Mouse (Mus musculus): ENCODE measurements around the gene Slain1. TPM values are rescaled to one million over a fixed set of nuclear protein-coding genes. Genes with fewer than 3 reads are reported as not detected.
"Not testable (repeated sequence)": the region's sequence is repeated elsewhere in the genome, so short reads cannot be mapped to it uniquely, and the experiment has no call there.

The Slain1 gene
- polyA plus RNA-seq, 1 experiment: 5.0 TPM

DNA sequence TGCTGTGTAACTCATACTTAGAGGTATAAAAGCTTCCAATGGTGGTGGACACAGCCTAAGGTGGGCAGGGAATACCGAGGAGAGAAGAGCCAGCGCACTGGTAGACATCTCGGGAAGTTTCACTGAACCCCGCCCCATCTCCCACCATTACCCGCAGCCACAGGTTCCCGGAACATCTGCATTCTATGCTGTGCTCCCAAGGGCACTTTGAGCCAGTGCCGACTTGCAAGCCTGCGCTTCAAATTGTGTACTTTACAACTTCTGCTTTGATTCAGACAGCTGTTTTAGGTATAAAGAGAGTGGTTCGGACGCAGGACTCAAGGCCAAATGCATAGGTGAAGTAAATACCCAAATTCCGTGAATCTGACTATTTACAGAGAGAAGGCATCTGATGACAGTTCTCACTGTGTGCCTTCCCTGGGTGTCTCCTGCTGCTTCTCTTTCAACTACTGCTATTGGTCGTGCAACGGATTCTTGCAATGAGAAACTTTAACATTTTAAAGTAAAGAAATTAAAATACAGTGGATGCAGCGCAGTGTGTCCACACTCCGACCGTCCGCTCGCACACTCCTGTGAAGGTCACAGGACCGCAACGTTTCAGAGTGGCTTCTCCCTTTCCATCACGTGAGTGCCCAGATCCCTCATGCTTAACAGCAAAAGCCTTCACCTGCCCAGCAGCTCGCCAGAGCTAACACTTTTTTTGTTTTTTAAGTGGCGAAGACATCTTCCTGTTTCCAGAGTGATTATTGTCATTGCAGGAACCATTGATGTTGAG lies 79.1 kb downstream of the Slain1 start:
- Histone ChIP-seq H3K4me1 (ENCODE audit: control insufficient read depth, insufficient read depth, low read length) (no peaks in the 10 kb centered on the region), H3K4me3 (replicated peaks; ENCODE audit: extremely low read depth, low read depth, low read length) (no peak overlapping the region)
- no peak for TF ChIP-seq CTCF (IDR thresholded peaks at IDR 0.05; ENCODE audit: insufficient read depth, low read length)
- no peak for TF ChIP-seq POLR2A (IDR thresholded peaks at IDR 0.05; ENCODE audit: borderline replicate concordance, extremely low read depth, low read depth, low read length)
- no peak for DNase-seq
- 78% methylated on average over 23 of the region's 23 CpGs for WGBS

DNA sequence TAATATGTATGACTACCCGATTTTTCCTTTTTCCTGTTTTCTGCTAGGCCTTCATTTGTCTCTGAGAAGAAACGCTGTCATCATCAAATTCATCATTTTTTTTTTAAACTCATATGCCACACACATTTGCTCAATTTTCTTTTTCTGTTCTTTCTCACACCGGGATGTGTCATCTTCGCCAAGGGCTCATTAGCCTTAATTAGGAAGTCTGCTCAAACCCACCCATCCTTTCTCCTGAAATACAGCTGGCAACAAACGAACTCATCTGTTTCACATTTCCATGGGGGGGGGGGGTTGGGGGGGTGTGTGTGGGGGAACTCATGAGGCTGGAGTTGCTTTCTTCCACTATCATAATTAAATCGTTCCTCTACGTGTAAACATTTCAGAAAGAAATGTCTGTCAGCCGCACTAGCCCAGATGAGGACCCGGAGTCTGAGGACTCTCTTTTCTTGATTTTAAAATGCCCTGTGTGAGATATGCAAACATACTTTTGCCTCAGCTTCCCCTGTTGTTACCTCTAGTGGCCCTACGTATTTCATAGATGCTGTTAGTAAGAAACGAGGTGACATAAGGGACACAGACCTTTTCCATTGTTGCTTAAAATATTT lies 79.8 kb downstream of the Slain1 start:
- 45% methylated on average over 11 of the region's 11 CpGs for WGBS
- no peak for TF ChIP-seq CTCF (IDR thresholded peaks at IDR 0.05; ENCODE audit: insufficient read depth, low read length)
- no peak for TF ChIP-seq POLR2A (IDR thresholded peaks at IDR 0.05; ENCODE audit: borderline replicate concordance, extremely low read depth, low read depth, low read length)
- H3K4me3 ChIP-seq (replicated peaks; ENCODE audit: extremely low read depth, low read depth, low read length): no peak overlapping the region

DNA sequence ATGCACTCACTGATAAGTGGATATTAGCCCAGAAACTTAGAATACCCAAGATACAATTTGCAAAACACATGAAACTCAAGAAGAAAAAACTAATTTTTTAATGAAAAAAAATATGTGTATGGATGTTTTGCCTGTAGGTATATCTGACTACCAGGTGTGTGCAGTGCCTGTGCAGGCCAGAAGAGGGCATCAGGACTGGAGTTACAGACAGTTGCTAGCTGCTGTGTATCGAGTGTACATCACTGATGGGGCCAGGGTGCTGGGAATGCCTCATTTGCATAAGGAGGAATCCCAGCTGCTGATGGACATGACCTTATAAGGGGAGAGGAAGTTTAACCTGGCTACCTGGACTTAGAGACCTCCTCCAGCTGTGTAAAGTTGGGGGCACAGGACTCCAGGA lies 82.6 kb downstream of the Slain1 start:
- Histone ChIP-seq H3K4me1 (ENCODE audit: control insufficient read depth, insufficient read depth, low read length) (no peaks in the 10 kb centered on the region), H3K4me3 (replicated peaks; ENCODE audit: extremely low read depth, low read depth, low read length) (no peak overlapping the region)
- 79% methylated on average over 1 of the region's 1 CpGs for WGBS
- TF ChIP-seq POLR2A (IDR thresholded peaks at IDR 0.05; ENCODE audit: borderline replicate concordance, extremely low read depth, low read depth, low read length): no peak
- TF ChIP-seq CTCF (IDR thresholded peaks at IDR 0.05; ENCODE audit: insufficient read depth, low read length): 0 out of 2 replicates have a peak, but pooled peaks have one; percentile 12
- no peak for DNase-seq

More for the DNA sequence above, 79.8 kb downstream of the Slain1 start:
- no peaks in the 10 kb centered on the region for H3K4me1 ChIP-seq (ENCODE audit: control insufficient read depth, insufficient read depth, low read length)
- DNase-seq: no peak

DNA sequence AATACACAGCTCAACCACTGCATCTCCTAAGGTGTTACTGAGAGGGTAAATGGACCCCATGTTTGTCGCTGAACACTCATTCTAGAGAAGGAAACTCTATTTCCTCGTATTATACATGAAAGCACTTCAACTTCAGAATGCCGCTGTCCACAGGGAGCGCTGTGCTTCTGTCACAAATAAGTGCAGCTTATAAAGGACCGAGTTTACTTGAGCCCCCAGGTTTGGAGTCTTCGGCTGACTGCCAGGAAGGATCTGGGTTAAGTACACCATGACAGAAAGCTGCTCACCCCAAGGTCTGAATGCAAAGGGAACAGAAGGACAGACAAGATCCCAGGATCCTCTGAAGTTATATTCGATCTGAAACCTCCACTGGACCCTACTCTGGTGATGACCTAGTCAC lies 91.2 kb downstream of the Slain1 start:
- Histone ChIP-seq H3K4me1 (ENCODE audit: control insufficient read depth, insufficient read depth, low read length) (no peaks in the 10 kb centered on the region), H3K4me3 (replicated peaks; ENCODE audit: extremely low read depth, low read depth, low read length) (no peak overlapping the region)
- no peak for TF ChIP-seq CTCF (IDR thresholded peaks at IDR 0.05; ENCODE audit: insufficient read depth, low read length)
- TF ChIP-seq POLR2A (IDR thresholded peaks at IDR 0.05; ENCODE audit: borderline replicate concordance, extremely low read depth, low read depth, low read length): no peak
- DNase-seq: no peak
- 75% methylated on average over 7 of the region's 7 CpGs for whole genome bisulfite sequencing

DNA sequence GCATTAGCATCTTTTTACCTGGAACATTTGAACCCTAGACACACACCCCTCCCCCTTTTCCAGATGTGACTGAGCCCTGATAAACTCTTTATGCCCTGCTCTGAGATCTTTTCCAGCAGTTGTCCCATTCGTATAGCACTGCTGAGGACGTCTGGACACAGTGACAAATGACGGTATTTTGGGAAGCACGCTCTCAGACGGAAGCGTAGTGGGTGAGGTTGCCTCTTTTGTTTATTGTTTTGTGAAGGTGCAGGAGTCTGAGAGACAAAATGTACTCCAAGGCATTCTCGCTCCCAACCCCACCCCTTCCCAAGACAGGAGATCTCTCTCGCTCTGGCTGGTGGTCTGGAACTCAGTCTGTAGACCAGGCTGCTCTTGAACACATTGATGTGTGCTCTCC lies 92.1 kb downstream of the Slain1 start:
- TF ChIP-seq POLR2A (IDR thresholded peaks at IDR 0.05; ENCODE audit: borderline replicate concordance, extremely low read depth, low read depth, low read length) (no peak), CTCF (IDR thresholded peaks at IDR 0.05; ENCODE audit: insufficient read depth, low read length) (no peak)
- no peak overlapping the region for H3K4me3 ChIP-seq (replicated peaks; ENCODE audit: extremely low read depth, low read depth, low read length)
- DNase-seq: no peak
- H3K4me1 ChIP-seq (ENCODE audit: control insufficient read depth, insufficient read depth, low read length): no peaks in the 10 kb centered on the region
- 52% methylated on average over 8 of the region's 8 CpGs for WGBS

DNA sequence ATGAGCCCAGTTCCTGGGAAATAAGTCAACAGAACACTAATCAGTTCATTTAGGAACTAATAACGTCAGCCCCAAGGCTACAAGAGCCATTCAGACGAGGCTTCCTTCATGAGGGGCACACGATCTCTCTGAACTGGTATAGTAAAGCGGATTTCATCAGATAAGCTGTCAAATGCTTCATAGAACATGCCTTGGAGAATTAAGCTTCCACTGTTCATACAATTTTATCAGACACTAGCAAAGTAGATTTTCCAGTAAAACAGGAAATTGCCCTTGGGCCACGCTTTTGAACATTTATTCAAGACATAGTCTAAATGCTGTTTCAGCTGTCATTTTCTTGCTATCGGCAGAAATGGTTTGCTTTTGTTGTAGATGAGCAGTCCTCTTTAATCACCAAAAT lies 97.3 kb downstream of the Slain1 start:
- no peaks in the 10 kb centered on the region for H3K4me1 ChIP-seq (ENCODE audit: control insufficient read depth, insufficient read depth, low read length)
- WGBS: 46% methylated on average over 6 of the region's 6 CpGs
- no peak overlapping the region for H3K4me3 ChIP-seq (replicated peaks; ENCODE audit: extremely low read depth, low read depth, low read length)
- DNase-seq: no peak
- TF ChIP-seq POLR2A (IDR thresholded peaks at IDR 0.05; ENCODE audit: borderline replicate concordance, extremely low read depth, low read depth, low read length) (no peak), CTCF (IDR thresholded peaks at IDR 0.05; ENCODE audit: insufficient read depth, low read length) (no peak)

DNA sequence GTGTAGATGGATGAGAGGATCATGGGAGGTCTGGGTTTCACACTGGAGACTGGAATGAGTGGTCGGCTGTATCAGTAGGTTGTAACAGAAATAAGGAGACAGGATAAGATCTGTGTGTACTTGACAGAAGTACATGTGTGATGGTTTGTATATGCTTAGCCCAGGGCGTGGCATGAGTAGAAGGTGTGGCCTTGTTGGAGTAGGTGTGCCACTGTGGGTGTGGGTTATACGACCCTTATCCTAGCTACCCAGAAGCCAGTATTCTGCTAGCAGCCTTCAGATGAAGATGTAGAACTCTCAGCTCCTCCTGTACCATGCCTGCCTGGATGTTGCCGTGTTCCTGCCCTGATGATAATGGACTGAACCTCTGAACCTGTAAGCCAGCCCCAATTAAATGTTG lies 100.6 kb downstream of the Slain1 start:
- H3K4me3 ChIP-seq (replicated peaks; ENCODE audit: extremely low read depth, low read depth, low read length); DNase-seq; H3K4me1 ChIP-seq (ENCODE audit: control insufficient read depth, insufficient read depth, low read length): not testable (repeated sequence)
- 77% methylated on average over 4 of the region's 4 CpGs for WGBS

DNA sequence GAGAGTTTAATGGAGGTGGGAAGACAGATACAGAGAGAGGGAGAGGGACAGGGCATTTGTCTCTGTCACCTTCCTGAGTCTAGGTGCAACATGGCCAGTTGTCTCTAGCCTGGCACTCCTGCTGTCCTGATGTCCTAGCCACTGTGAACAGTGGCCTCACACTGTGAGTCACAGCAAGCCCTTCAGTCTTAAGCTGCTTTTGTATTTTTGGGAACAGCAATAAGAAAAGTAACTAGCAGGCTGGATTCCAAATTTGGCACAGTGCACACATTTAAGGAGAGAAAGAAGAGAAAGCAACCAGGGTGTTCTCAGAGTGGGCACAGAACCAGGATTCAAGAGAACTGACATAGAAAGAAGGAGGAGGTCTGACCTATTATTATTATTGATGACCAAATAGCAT lies 101.4 kb downstream of the Slain1 start:
- DNase-seq: no peak
- H3K4me3 ChIP-seq (replicated peaks; ENCODE audit: extremely low read depth, low read depth, low read length): no peak overlapping the region
- H3K4me1 ChIP-seq (ENCODE audit: control insufficient read depth, insufficient read depth, low read length): no peaks in the 10 kb centered on the region
- TF ChIP-seq CTCF (IDR thresholded peaks at IDR 0.05; ENCODE audit: insufficient read depth, low read length) (no peak), POLR2A (IDR thresholded peaks at IDR 0.05; ENCODE audit: borderline replicate concordance, extremely low read depth, low read depth, low read length) (no peak)

DNA sequence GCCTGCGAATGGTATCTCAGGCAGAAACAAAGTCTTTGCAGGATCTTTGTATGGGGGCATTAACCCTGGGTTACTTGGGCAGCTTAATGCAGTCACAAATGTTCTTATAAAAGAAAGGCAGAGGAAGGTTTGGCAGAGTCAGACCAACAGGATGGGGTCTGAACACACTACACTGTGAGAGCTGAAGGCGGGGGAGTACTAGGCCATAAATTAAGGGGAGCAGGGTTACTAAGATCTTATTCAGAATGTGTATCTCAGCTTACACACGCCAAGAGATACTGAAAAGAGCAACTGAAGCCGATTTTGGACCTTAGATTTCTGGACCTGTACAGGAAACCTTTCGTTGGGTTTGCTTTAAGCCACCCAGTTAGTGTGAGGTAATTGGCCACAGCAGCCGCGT lies 102.7 kb downstream of the Slain1 start:
- TF ChIP-seq CTCF (IDR thresholded peaks at IDR 0.05; ENCODE audit: insufficient read depth, low read length): no peak
- TF ChIP-seq POLR2A (IDR thresholded peaks at IDR 0.05; ENCODE audit: borderline replicate concordance, extremely low read depth, low read depth, low read length): no peak
- H3K4me1 ChIP-seq (ENCODE audit: control insufficient read depth, insufficient read depth, low read length): no peaks in the 10 kb centered on the region
- WGBS: 90% methylated on average over 7 of the region's 7 CpGs
- no peak overlapping the region for H3K4me3 ChIP-seq (replicated peaks; ENCODE audit: extremely low read depth, low read depth, low read length)
- no peak for DNase-seq

DNA sequence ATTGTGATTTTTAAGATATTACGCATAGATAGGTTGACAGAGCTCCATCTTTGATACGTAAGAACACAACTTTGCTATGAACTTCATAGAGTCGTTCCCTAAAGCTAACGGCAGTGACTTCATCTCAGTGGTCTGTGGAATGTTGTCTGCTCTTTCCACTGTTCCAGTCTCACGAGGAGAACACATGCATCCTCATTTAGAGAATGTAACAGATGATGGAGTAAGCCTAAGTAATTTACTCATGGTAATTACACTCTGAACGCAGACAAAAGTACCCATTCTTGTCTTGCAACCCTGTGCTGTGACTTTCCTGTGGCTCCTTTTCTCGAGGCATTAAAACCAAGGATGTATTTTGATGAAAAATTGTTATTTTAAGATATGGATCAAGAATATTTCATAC lies 104.0 kb downstream of the Slain1 start:
- DNase-seq: no peak
- TF ChIP-seq POLR2A (IDR thresholded peaks at IDR 0.05; ENCODE audit: borderline replicate concordance, extremely low read depth, low read depth, low read length): no peak
- TF ChIP-seq CTCF (IDR thresholded peaks at IDR 0.05; ENCODE audit: insufficient read depth, low read length): no peak
- WGBS: 76% methylated on average over 7 of the region's 7 CpGs
- Histone ChIP-seq H3K4me1 (ENCODE audit: control insufficient read depth, insufficient read depth, low read length) (no peaks in the 10 kb centered on the region), H3K4me3 (replicated peaks; ENCODE audit: extremely low read depth, low read depth, low read length) (no peak overlapping the region)

All from lung, adult 2 months (tissue).